Mouse (Mus musculus) bone marrow macrophage, adult 2 months (primary cell): ENCODE measurements around the gene Phactr2.

Source experiments
- CTCF ChIP-seq: IDR thresholded peaks from 2 replicates; pipeline ENCODE4 v1.5.1; 2012; ENCODE audit warnings: low read depth, mild to moderate bottlenecking, low read length, moderate library complexity
- POLR2A ChIP-seq: IDR thresholded peaks from 2 replicates; pipeline ENCODE4 v1.6.1; 2012; ENCODE audit warnings: mild to moderate bottlenecking, low read depth, low read length, borderline replicate concordance

DNA sequence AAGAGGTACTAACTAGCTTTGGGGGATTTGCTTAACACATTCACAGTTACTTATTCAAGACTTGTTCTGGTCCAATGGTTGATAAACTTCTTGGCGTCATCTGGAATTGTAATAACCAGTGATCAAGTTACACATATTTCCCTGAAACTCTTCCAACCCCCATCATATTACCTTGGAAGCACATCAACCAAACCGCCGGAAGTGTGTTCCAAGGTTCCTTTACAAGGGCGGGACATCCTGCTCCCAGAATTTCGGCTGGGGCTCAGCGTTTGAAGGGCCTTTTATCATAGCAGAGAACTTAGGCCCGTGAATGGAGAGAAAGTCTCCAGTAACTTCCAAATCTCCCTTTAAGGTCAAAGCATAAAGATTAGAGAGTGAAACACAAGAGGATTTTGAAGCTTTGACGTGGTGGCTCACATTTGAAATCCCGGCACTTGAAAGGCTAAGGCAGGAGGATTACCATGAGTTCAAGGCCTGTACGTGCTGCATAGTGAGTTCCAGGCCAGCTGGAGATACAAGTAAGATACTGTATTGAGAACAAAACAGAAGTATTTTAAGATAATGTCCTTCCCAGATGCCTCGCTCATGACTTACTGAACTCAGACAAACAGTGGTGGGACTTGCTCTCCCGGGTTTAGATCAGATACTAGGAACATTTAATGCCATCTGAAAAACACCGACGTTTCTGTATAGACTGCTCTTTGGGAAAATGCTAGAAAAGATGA is 147.9 kb downstream of the Phactr2 start:
- no peak for TF ChIP-seq CTCF
- TF ChIP-seq POLR2A: no peak
